Mouse (Mus musculus): Measurements from ENCODE around the gene Selenos. TPM values are rescaled to one million over a fixed set of nuclear protein-coding genes. Genes with fewer than 3 reads are reported as not detected.

The Selenos gene
- total and polyA plus RNA-seq, 3 experiments: 30.0 to 51.9 (median 51.6) TPM

DNA sequence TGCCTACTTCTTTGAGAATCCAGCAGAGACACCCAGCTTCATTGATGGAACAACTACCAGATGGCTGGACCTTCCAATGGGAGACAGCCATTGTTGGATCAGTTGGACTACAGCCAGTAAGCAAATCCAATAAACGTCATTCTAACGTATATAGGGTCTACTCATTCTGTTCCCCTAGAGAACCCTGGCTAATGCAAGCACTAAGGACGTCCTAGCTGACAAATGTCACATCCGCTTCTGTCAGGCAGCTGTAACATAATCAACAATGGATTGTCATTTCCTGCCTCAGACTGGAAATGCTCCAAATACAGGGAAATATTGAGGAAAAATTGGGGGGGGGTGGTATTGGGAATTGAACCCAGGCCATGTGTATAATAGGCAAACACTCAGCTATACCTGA, 26.3 kb downstream of the Selenos start:
- no peak for ATAC-seq (ENCODE audit: extremely low read depth, insufficient number of reproducible peaks, low FRiP score, poor library complexity, severe bottlenecking)
- TF ChIP-seq TAL1 (conservative IDR thresholded peaks at IDR 0.05; ENCODE audit: low read depth, low read length) (no peak), GATA2 (IDR thresholded peaks at IDR 0.05; ENCODE audit: borderline replicate concordance, low read depth, low read length) (no peak), CTCF (IDR thresholded peaks at IDR 0.05; ENCODE audit: low read depth, low read length) (no peak), GATA1 (IDR thresholded peaks at IDR 0.05; ENCODE audit: borderline replicate concordance, low read length) (no peak), POLR2AphosphoS5 (IDR thresholded peaks at IDR 0.05; ENCODE audit: insufficient replicate concordance, low read depth, low read length) (no peak)
- no peak for DNase-seq (ENCODE audit: low spot score)
- Histone ChIP-seq H3K4me1 (ENCODE audit: insufficient read depth, low read depth, low read length) (peaks cover 31% of the 10 kb centered on the region), H3K9me3 (replicated peaks) (no peaks in the 10 kb centered on the region), H3K36me3 (replicated peaks) (no peaks in the 10 kb centered on the region), H3K27me3 (ENCODE audit: insufficient read depth, low read length) (peaks cover 43% of the 10 kb centered on the region), H3K4me3 (ENCODE audit: low read depth, low read length) (no peak overlapping the region)

GRCm38 (mm10) chr7:66106581-66107056, 27.2 kb downstream of the Selenos start:
- DNase-seq (ENCODE audit: low spot score): no peak
- Histone ChIP-seq H3K27me3 (ENCODE audit: insufficient read depth, low read length) (peaks cover 37% of the 10 kb centered on the region), H3K4me1 (ENCODE audit: insufficient read depth, low read depth, low read length) (peaks cover 37% of the 10 kb centered on the region), H3K36me3 (replicated peaks) (no peaks in the 10 kb centered on the region), H3K9me3 (replicated peaks) (no peaks in the 10 kb centered on the region), H3K4me3 (ENCODE audit: low read depth, low read length) (no peak overlapping the region)
- no peak for TF ChIP-seq POLR2AphosphoS5 (IDR thresholded peaks at IDR 0.05; ENCODE audit: insufficient replicate concordance, low read depth, low read length)
- TF ChIP-seq CTCF (IDR thresholded peaks at IDR 0.05; ENCODE audit: low read depth, low read length): no peak
- TF ChIP-seq TAL1 (conservative IDR thresholded peaks at IDR 0.05; ENCODE audit: low read depth, low read length): no peak
- no peak for TF ChIP-seq GATA1 (IDR thresholded peaks at IDR 0.05; ENCODE audit: borderline replicate concordance, low read length)
- TF ChIP-seq GATA2 (IDR thresholded peaks at IDR 0.05; ENCODE audit: borderline replicate concordance, low read depth, low read length): no peak
- no peak for ATAC-seq (ENCODE audit: extremely low read depth, insufficient number of reproducible peaks, low FRiP score, poor library complexity, severe bottlenecking)

- no peak for DNase-seq (ENCODE audit: low spot score)
- no peaks in the 10 kb centered on the region for H3K9me3 ChIP-seq (replicated peaks)
- H3K27me3 ChIP-seq (ENCODE audit: insufficient read depth, low read length): peaks cover 37% of the 10 kb centered on the region
- H3K36me3 ChIP-seq (replicated peaks): no peaks in the 10 kb centered on the region
- no peak overlapping the region for H3K4me3 ChIP-seq (ENCODE audit: low read depth, low read length)
- TF ChIP-seq GATA2 (IDR thresholded peaks at IDR 0.05; ENCODE audit: borderline replicate concordance, low read depth, low read length) (no peak), TAL1 (conservative IDR thresholded peaks at IDR 0.05; ENCODE audit: low read depth, low read length) (no peak), GATA1 (IDR thresholded peaks at IDR 0.05; ENCODE audit: borderline replicate concordance, low read length) (no peak)
- no peak for ATAC-seq (ENCODE audit: extremely low read depth, insufficient number of reproducible peaks, low FRiP score, poor library complexity, severe bottlenecking)
- H3K4me1 ChIP-seq (ENCODE audit: insufficient read depth, low read depth, low read length): peaks cover 42% of the 10 kb centered on the region
Measured at GRCm38 (mm10) chr7:66107206-66107605, 27.8 kb downstream of the Selenos start.

- no peak for ATAC-seq (ENCODE audit: extremely low read depth, insufficient number of reproducible peaks, low FRiP score, poor library complexity, severe bottlenecking)
- no peak for DNase-seq (ENCODE audit: low spot score)
Measured at GRCm38 (mm10) chr7:66107930-66108329, 28.5 kb downstream of the Selenos start.

DNA sequence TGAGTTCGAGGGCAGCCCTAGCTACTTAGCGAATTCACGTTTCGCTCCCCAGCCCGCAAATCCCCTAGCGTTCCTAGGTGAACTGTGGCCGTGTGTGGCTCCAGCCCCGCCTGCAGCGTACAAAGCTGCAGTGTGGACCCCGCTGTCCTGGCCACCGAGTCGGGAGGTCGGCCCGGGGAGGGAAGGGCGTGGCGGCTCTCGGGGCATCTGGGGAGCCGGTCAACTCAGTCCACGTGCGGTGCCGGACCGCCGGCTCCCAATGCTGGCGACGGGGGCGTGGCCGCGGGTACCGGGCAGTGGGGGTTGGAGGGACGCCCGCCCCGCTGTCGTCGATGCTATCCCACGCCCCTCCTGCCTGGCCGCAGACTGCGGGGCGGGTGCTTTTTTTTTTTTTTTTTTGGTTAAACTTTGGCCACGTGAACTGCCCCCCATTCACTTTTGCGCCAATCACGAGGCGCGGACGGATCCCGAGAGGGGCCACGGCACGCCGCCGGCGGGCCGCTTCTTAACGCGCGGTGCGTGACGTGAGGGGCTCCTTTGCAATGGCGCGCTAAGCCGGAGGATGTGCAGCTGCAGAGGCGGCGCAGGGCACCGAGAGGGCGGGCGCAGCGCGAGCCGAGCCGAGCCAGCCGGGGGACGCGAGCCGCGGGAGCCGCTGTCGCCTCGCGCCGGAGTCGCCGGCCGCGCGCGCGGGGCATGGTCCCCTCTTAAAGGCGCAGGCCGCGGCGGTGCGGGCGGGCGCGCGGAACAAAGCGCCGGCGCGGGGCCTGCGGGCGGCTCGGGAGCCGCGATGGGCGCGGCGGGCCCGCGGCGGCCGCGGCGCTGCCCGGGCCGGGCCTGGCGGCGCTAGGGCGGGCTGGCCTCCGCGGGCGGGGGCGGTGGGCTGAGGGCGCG, 29.8 kb downstream of the Selenos start, which contains the start of gene Chsy1:
Gene Chsy1 (plus strand): TSS at position 555 of the 894 bp plus-strand sequence.
- peaks cover 22% of the 10 kb centered on the region for H3K27me3 ChIP-seq (ENCODE audit: insufficient read depth, low read length)
- no peak for TF ChIP-seq GATA2 (IDR thresholded peaks at IDR 0.05; ENCODE audit: borderline replicate concordance, low read depth, low read length)
- TF ChIP-seq GATA1 (IDR thresholded peaks at IDR 0.05; ENCODE audit: borderline replicate concordance, low read length): no peak
- no peak for TF ChIP-seq CTCF (IDR thresholded peaks at IDR 0.05; ENCODE audit: low read depth, low read length)
- TF ChIP-seq TAL1 (conservative IDR thresholded peaks at IDR 0.05; ENCODE audit: low read depth, low read length): no peak
- no peak for TF ChIP-seq POLR2AphosphoS5 (IDR thresholded peaks at IDR 0.05; ENCODE audit: insufficient replicate concordance, low read depth, low read length)
- H3K36me3 ChIP-seq (replicated peaks): peaks cover 3% of the 10 kb centered on the region
- DNase-seq (ENCODE audit: low spot score) (peak; percentile 81), ATAC-seq (ENCODE audit: extremely low read depth, insufficient number of reproducible peaks, low FRiP score, poor library complexity, severe bottlenecking) (0 out of 2 replicates have a peak, but pooled peaks have one; percentile 16)
- peak within 1 kb of the TSS; percentile 84 for H3K4me3 ChIP-seq (ENCODE audit: low read depth, low read length)
- H3K9me3 ChIP-seq (replicated peaks): no peaks in the 10 kb centered on the region
- peaks cover 59% of the 10 kb centered on the region for H3K4me1 ChIP-seq (ENCODE audit: insufficient read depth, low read depth, low read length)

More at GRCm38 (mm10) chr7:66107930-66108329, 28.5 kb downstream of the Selenos start:
- Histone ChIP-seq H3K27me3 (ENCODE audit: insufficient read depth, low read length) (peaks cover 33% of the 10 kb centered on the region), H3K9me3 (replicated peaks) (no peaks in the 10 kb centered on the region), H3K4me3 (ENCODE audit: low read depth, low read length) (no peak overlapping the region), H3K36me3 (replicated peaks) (peaks cover 2% of the 10 kb centered on the region), H3K4me1 (ENCODE audit: insufficient read depth, low read depth, low read length) (peaks cover 49% of the 10 kb centered on the region)
- TF ChIP-seq GATA2 (IDR thresholded peaks at IDR 0.05; ENCODE audit: borderline replicate concordance, low read depth, low read length): no peak

DNA sequence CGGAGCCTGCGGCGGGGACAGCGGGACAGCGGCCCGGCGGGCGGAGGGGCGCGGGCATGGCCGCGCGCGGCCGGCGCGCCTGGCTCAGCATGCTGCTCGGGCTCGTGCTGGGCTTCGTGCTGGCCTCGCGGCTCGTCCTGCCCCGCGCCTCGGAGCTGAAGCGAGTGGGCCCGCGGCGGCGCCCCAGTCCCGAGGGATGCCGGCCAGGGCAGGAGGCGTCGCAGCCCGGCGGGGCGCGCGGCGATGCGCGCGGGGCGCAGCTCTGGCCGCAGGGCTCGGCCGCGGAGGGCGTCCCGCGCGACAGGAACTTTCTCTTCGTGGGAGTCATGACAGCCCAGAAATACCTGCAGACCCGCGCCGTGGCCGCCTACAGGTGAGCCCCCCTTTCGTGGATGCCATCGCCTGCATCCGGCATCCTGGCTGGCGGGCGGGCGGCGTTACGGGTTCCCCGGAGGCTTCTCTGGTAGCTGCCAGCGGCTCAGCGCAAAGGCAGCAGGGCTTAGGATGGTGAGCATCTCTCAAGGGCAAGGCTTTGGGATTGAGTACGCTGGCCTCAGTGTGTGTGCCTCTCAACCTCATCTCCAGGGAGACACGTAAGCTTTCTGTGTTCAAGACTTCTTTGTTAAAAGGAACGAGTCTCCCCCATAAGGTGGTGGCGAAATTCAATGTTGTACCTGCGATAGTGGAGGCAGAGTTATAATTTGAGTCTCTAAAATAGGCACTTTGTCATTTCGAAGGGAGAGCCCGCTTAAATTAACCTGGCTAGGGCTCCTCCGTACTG, 30.6 kb downstream of the Selenos start:
- H3K9me3 ChIP-seq (replicated peaks): no peaks in the 10 kb centered on the region
- peaks cover 67% of the 10 kb centered on the region for H3K4me1 ChIP-seq (ENCODE audit: insufficient read depth, low read depth, low read length)
- peaks cover 11% of the 10 kb centered on the region for H3K36me3 ChIP-seq (replicated peaks)
- TF ChIP-seq GATA2 (IDR thresholded peaks at IDR 0.05; ENCODE audit: borderline replicate concordance, low read depth, low read length) (no peak), POLR2AphosphoS5 (IDR thresholded peaks at IDR 0.05; ENCODE audit: insufficient replicate concordance, low read depth, low read length) (no peak), TAL1 (conservative IDR thresholded peaks at IDR 0.05; ENCODE audit: low read depth, low read length) (no peak), CTCF (IDR thresholded peaks at IDR 0.05; ENCODE audit: low read depth, low read length) (no peak), GATA1 (IDR thresholded peaks at IDR 0.05; ENCODE audit: borderline replicate concordance, low read length) (no peak)
- H3K4me3 ChIP-seq (ENCODE audit: low read depth, low read length): peak overlapping the region; percentile 84
- H3K27me3 ChIP-seq (ENCODE audit: insufficient read depth, low read length): peaks cover 18% of the 10 kb centered on the region
- no peak for ATAC-seq (ENCODE audit: extremely low read depth, insufficient number of reproducible peaks, low FRiP score, poor library complexity, severe bottlenecking)
- DNase-seq (ENCODE audit: low spot score): peak; percentile 33

Measured in G1E (cell line).